In genomic region chr5:136804246-136804645, GRCm38 (mm10) we compare ENCODE assay signal across 15 mouse cellular contexts.
A peak's percentile ranks its signal among the peaks of the same experiment; 100 is the strongest.
DNase-seq lines count a peak whose midpoint lies in the region; ATAC-seq lines count a peak whose summit lies in the region.
"Had no signal": no experiment of that assay in that cellular context is flagged by ENCODE, and none has a peak within 500 bp of the region (broad histone marks: within the 10 kb centered on the region; RNA-seq: fewer than 3 reads in every experiment).

No protein-coding gene starts in this region.

- no peaks in the 10 kb centered on the region for H3K36me3 ChIP-seq in hindbrain, embryonic 14.5 days (replicated peaks; ENCODE audit: control insufficient read depth, insufficient read depth)
- H3K36me3 ChIP-seq in hindbrain, embryonic 16.5 days (ENCODE audit: control insufficient read depth, insufficient read depth, low read length): no peaks in the 10 kb centered on the region
- H3K36me3 ChIP-seq in embryonic facial prominence, embryonic 15.5 days: peaks cover 4% of the 10 kb centered on the region; the same call in 1 of the 2 replicates
- H3K36me3 ChIP-seq in limb, embryonic 15.5 days: no peaks in the 10 kb centered on the region

- H3K27ac ChIP-seq in hindbrain, embryonic 14.5 days: 0 out of 2 replicates have a peak overlapping the region, but pooled peaks have one; percentile 14
- no peak overlapping the region for H3K27ac ChIP-seq in hindbrain, embryonic 16.5 days (ENCODE audit: low read depth, low read length)
- H3K27ac ChIP-seq in embryonic facial prominence, embryonic 15.5 days (replicated peaks): peak overlapping the region; percentile 82
- 0 out of 2 replicates have a peak overlapping the region, but pooled peaks have one; percentile 38 for H3K27ac ChIP-seq in limb, embryonic 15.5 days
- H3K27ac ChIP-seq: hindbrain, postnatal 0 days; stomach, postnatal 0 days had no signal

- H3K9ac ChIP-seq in hindbrain, embryonic 14.5 days: no peak overlapping the region
- no peak overlapping the region for H3K9ac ChIP-seq in hindbrain, embryonic 16.5 days (ENCODE audit: low read depth, low read length)
- no peak overlapping the region for H3K9ac ChIP-seq in embryonic facial prominence, embryonic 15.5 days
- H3K9ac ChIP-seq in limb, embryonic 15.5 days: no peak overlapping the region

- H3K4me1 ChIP-seq in hindbrain, embryonic 14.5 days (replicated peaks; ENCODE audit: control insufficient read depth, insufficient read depth, low read length): peaks cover 13% of the 10 kb centered on the region
- peaks cover 7% of the 10 kb centered on the region for H3K4me1 ChIP-seq in hindbrain, embryonic 16.5 days (ENCODE audit: control insufficient read depth, insufficient read depth, low read depth, low read length)
- H3K4me1 ChIP-seq in embryonic facial prominence, embryonic 15.5 days: peaks cover 62% of the 10 kb centered on the region
- peaks cover 63% of the 10 kb centered on the region for H3K4me1 ChIP-seq in limb, embryonic 15.5 days

- no peak overlapping the region for H3K4me2 ChIP-seq in hindbrain, embryonic 14.5 days (replicated peaks)
- H3K4me2 ChIP-seq in hindbrain, embryonic 16.5 days (ENCODE audit: low read length): no peak overlapping the region
- H3K4me2 ChIP-seq in embryonic facial prominence, embryonic 15.5 days (replicated peaks): no peak overlapping the region
- no peak overlapping the region for H3K4me2 ChIP-seq in limb, embryonic 15.5 days
- H3K4me2 ChIP-seq: liver, embryonic 11.5 days had no signal

- ATAC-seq in hindbrain, embryonic 14.5 days (ENCODE audit: low FRiP score): no peak
- no peak for ATAC-seq in hindbrain, embryonic 16.5 days
- ATAC-seq in embryonic facial prominence, embryonic 15.5 days (ENCODE audit: insufficient number of reproducible peaks, low FRiP score, low TSS enrichment, low read depth): no peak
- ATAC-seq in limb, embryonic 15.5 days (ENCODE audit: insufficient number of reproducible peaks, low FRiP score, low TSS enrichment, low read depth): no peak
- ATAC-seq: hindbrain, postnatal 0 days had no signal

- H3K27me3 ChIP-seq in hindbrain, embryonic 14.5 days (ENCODE audit: control insufficient read depth, insufficient read depth, low read length): no peaks in the 10 kb centered on the region
- H3K27me3 ChIP-seq in hindbrain, embryonic 16.5 days (replicated peaks; ENCODE audit: control insufficient read depth, insufficient read depth, low read length): no peaks in the 10 kb centered on the region
- H3K27me3 ChIP-seq in embryonic facial prominence, embryonic 15.5 days: no peaks in the 10 kb centered on the region
- no peaks in the 10 kb centered on the region for H3K27me3 ChIP-seq in limb, embryonic 15.5 days

- H3K9me3 ChIP-seq in hindbrain, embryonic 14.5 days (ENCODE audit: control insufficient read depth, low read length): no peaks in the 10 kb centered on the region
- H3K9me3 ChIP-seq in hindbrain, embryonic 16.5 days (ENCODE audit: control insufficient read depth, low read length): no peaks in the 10 kb centered on the region
- H3K9me3 ChIP-seq in embryonic facial prominence, embryonic 15.5 days (replicated peaks): no peaks in the 10 kb centered on the region
- no peaks in the 10 kb centered on the region for H3K9me3 ChIP-seq in limb, embryonic 15.5 days

- 39% methylated on average over 1 of the region's 1 CpGs for WGBS in hindbrain, embryonic 14.5 days
- 50% methylated on average over 1 of the region's 1 CpGs for WGBS in hindbrain, embryonic 16.5 days
- WGBS in embryonic facial prominence, embryonic 15.5 days: 45% methylated on average over 1 of the region's 1 CpGs
- WGBS in limb, embryonic 15.5 days: 39% methylated on average over 1 of the region's 1 CpGs

- peak; percentile 45 for DNase-seq in embryo, embryonic 10.5 days (ENCODE audit: low spot score)
- no peak for DNase-seq in embryo, embryonic 9.5 days (ENCODE audit: extremely low spot score)
- no peak for DNase-seq in hindbrain, embryonic 14.5 days (ENCODE audit: low spot score)
- DNase-seq in layer of hippocampus, postnatal 25 days (ENCODE audit: extremely low spot score in 1 of 2, low spot score in 1 of 2): no peak
- DNase-seq in frontal cortex, postnatal 14 days (ENCODE audit: low spot score in 2 of 2): no peak
- DNase-seq: cerebellum, postnatal 14 days; kidney, adult 2 months; kidney, postnatal 36 days; layer of hippocampus, adult 9-11 months had no signal

- H3K4me3 ChIP-seq in hindbrain, embryonic 14.5 days (replicated peaks; ENCODE audit: low read length): no peak overlapping the region
- no peak overlapping the region for H3K4me3 ChIP-seq in hindbrain, embryonic 16.5 days (ENCODE audit: low read length)
- no peak overlapping the region for H3K4me3 ChIP-seq in embryonic facial prominence, embryonic 15.5 days (replicated peaks)
- H3K4me3 ChIP-seq in limb, embryonic 15.5 days: no peak overlapping the region
